Mouse (Mus musculus): Measurements from ENCODE around the gene Tsc22d4. TPM values are rescaled to one million over a fixed set of nuclear protein-coding genes. Genes with fewer than 3 reads are reported as not detected.

Gene Tsc22d4
- polyA plus RNA-seq, 1 experiment: 32.4 TPM

GRCm38 (mm10) chr5:137788946-137789531 lies 43.5 kb downstream of the Tsc22d4 start:
- Histone ChIP-seq H3K4me3 (ENCODE audit: insufficient read depth, poor library complexity, severe bottlenecking) (no peak overlapping the region), H3K36me3 (ENCODE audit: control insufficient read depth, insufficient read depth) (peaks cover 12% of the 10 kb centered on the region), H3K79me3 (ENCODE audit: low read depth) (peaks cover 15% of the 10 kb centered on the region), H3K27me3 (ENCODE audit: control insufficient read depth, insufficient read depth, insufficient read length) (no peaks in the 10 kb centered on the region), H3ac (ENCODE audit: control insufficient read depth, insufficient read length, low read depth) (no peak overlapping the region), H3K79me2 (ENCODE audit: control insufficient read depth, insufficient read depth) (peaks cover 19% of the 10 kb centered on the region)
- TF ChIP-seq MYOD1 (IDR thresholded peaks at IDR 0.05; ENCODE audit: control insufficient read depth, insufficient read length, low read depth): no peak
- TF ChIP-seq MAX (IDR thresholded peaks at IDR 0.05): no peak
- no peak for TF ChIP-seq MYOG (IDR thresholded peaks at IDR 0.05; ENCODE audit: control insufficient read depth, extremely low read depth, insufficient read length)
- TF ChIP-seq CEBPB (IDR thresholded peaks at IDR 0.05; ENCODE audit: low read depth): no peak
- no peak for TF ChIP-seq FOSL1 (IDR thresholded peaks at IDR 0.05; ENCODE audit: insufficient read depth, low read length, poor library complexity, severe bottlenecking)
- TF ChIP-seq CTCF (IDR thresholded peaks at IDR 0.05; ENCODE audit: control insufficient read depth, insufficient read depth, insufficient read length): no peak
- no peak for TF ChIP-seq USF1 (IDR thresholded peaks at IDR 0.05; ENCODE audit: low read depth)

- Histone ChIP-seq H3K36me3 (ENCODE audit: control insufficient read depth, insufficient read depth) (no peaks in the 10 kb centered on the region), H3K79me2 (ENCODE audit: control insufficient read depth, insufficient read depth) (no peaks in the 10 kb centered on the region), H3K4me3 (ENCODE audit: insufficient read depth, poor library complexity, severe bottlenecking) (no peak overlapping the region), H3K27me3 (ENCODE audit: control insufficient read depth, insufficient read depth, insufficient read length) (no peaks in the 10 kb centered on the region), H3K79me3 (ENCODE audit: low read depth) (no peaks in the 10 kb centered on the region), H3ac (ENCODE audit: control insufficient read depth, insufficient read length, low read depth) (no peak overlapping the region)
- TF ChIP-seq CEBPB (IDR thresholded peaks at IDR 0.05; ENCODE audit: low read depth) (no peak), FOSL1 (IDR thresholded peaks at IDR 0.05; ENCODE audit: insufficient read depth, low read length, poor library complexity, severe bottlenecking) (no peak), MYOG (IDR thresholded peaks at IDR 0.05; ENCODE audit: control insufficient read depth, extremely low read depth, insufficient read length) (no peak), CTCF (IDR thresholded peaks at IDR 0.05; ENCODE audit: control insufficient read depth, insufficient read depth, insufficient read length) (no peak), USF1 (IDR thresholded peaks at IDR 0.05; ENCODE audit: low read depth) (no peak)
These were observed 46.0 kb downstream of the Tsc22d4 start for GRCm38 (mm10) chr5:137791553-137791952.

- Histone ChIP-seq H3K79me3 (ENCODE audit: low read depth) (no peaks in the 10 kb centered on the region), H3K79me2 (ENCODE audit: control insufficient read depth, insufficient read depth) (no peaks in the 10 kb centered on the region)
These were observed 51.1 kb downstream of the Tsc22d4 start for GRCm38 (mm10) chr5:137796606-137797005.

GRCm38 (mm10) chr5:137800917-137801316 lies 55.4 kb downstream of the Tsc22d4 start:
- no peak overlapping the region for H3K4me3 ChIP-seq (ENCODE audit: insufficient read depth, poor library complexity, severe bottlenecking)
- no peaks in the 10 kb centered on the region for H3K79me2 ChIP-seq (ENCODE audit: control insufficient read depth, insufficient read depth)
- H3K79me3 ChIP-seq (ENCODE audit: low read depth): no peaks in the 10 kb centered on the region
- no peaks in the 10 kb centered on the region for H3K36me3 ChIP-seq (ENCODE audit: control insufficient read depth, insufficient read depth)
- no peak overlapping the region for H3ac ChIP-seq (ENCODE audit: control insufficient read depth, insufficient read length, low read depth)
- TF ChIP-seq CTCF (IDR thresholded peaks at IDR 0.05; ENCODE audit: control insufficient read depth, insufficient read depth, insufficient read length) (no peak), USF1 (IDR thresholded peaks at IDR 0.05; ENCODE audit: low read depth) (no peak), FOSL1 (IDR thresholded peaks at IDR 0.05; ENCODE audit: insufficient read depth, low read length, poor library complexity, severe bottlenecking) (no peak), MYOG (IDR thresholded peaks at IDR 0.05; ENCODE audit: control insufficient read depth, extremely low read depth, insufficient read length) (no peak)
- peaks cover 3% of the 10 kb centered on the region for H3K27me3 ChIP-seq (ENCODE audit: control insufficient read depth, insufficient read depth, insufficient read length)

More at GRCm38 (mm10) chr5:137796606-137797005, 51.1 kb downstream of the Tsc22d4 start:
- H3K27me3 ChIP-seq (ENCODE audit: control insufficient read depth, insufficient read depth, insufficient read length): peaks cover 3% of the 10 kb centered on the region
- no peak overlapping the region for H3K4me3 ChIP-seq (ENCODE audit: insufficient read depth, poor library complexity, severe bottlenecking)
- no peak for TF ChIP-seq CTCF (IDR thresholded peaks at IDR 0.05; ENCODE audit: control insufficient read depth, insufficient read depth, insufficient read length)
- TF ChIP-seq MYOD1 (IDR thresholded peaks at IDR 0.05; ENCODE audit: control insufficient read depth, insufficient read length, low read depth): no peak
- no peak overlapping the region for H3ac ChIP-seq (ENCODE audit: control insufficient read depth, insufficient read length, low read depth)
- H3K36me3 ChIP-seq (ENCODE audit: control insufficient read depth, insufficient read depth): no peaks in the 10 kb centered on the region

GRCm38 (mm10) chr5:137806158-137806557 lies 60.6 kb downstream of the Tsc22d4 start:
- Histone ChIP-seq H3K79me2 (ENCODE audit: control insufficient read depth, insufficient read depth) (no peaks in the 10 kb centered on the region), H3K36me3 (ENCODE audit: control insufficient read depth, insufficient read depth) (no peaks in the 10 kb centered on the region), H3K79me3 (ENCODE audit: low read depth) (no peaks in the 10 kb centered on the region), H3K4me3 (ENCODE audit: insufficient read depth, poor library complexity, severe bottlenecking) (no peak overlapping the region), H3K27me3 (ENCODE audit: control insufficient read depth, insufficient read depth, insufficient read length) (peaks cover 2% of the 10 kb centered on the region), H3ac (ENCODE audit: control insufficient read depth, insufficient read length, low read depth) (no peak overlapping the region)
- TF ChIP-seq MYOG (IDR thresholded peaks at IDR 0.05; ENCODE audit: control insufficient read depth, extremely low read depth, insufficient read length): no peak
- TF ChIP-seq MAX (IDR thresholded peaks at IDR 0.05): no peak
- TF ChIP-seq MYOD1 (IDR thresholded peaks at IDR 0.05; ENCODE audit: control insufficient read depth, insufficient read length, low read depth): no peak
- TF ChIP-seq FOSL1 (IDR thresholded peaks at IDR 0.05; ENCODE audit: insufficient read depth, low read length, poor library complexity, severe bottlenecking): no peak

- Histone ChIP-seq H3K79me2 (ENCODE audit: control insufficient read depth, insufficient read depth) (no peaks in the 10 kb centered on the region), H3K36me3 (ENCODE audit: control insufficient read depth, insufficient read depth) (no peaks in the 10 kb centered on the region)
- TF ChIP-seq USF1 (IDR thresholded peaks at IDR 0.05; ENCODE audit: low read depth) (no peak), CEBPB (IDR thresholded peaks at IDR 0.05; ENCODE audit: low read depth) (no peak), MAX (IDR thresholded peaks at IDR 0.05) (no peak), FOSL1 (IDR thresholded peaks at IDR 0.05; ENCODE audit: insufficient read depth, low read length, poor library complexity, severe bottlenecking) (no peak), MYOD1 (IDR thresholded peaks at IDR 0.05; ENCODE audit: control insufficient read depth, insufficient read length, low read depth) (no peak), MYOG (IDR thresholded peaks at IDR 0.05; ENCODE audit: control insufficient read depth, extremely low read depth, insufficient read length) (no peak), CTCF (IDR thresholded peaks at IDR 0.05; ENCODE audit: control insufficient read depth, insufficient read depth, insufficient read length) (no peak)
These were observed 62.8 kb downstream of the Tsc22d4 start for GRCm38 (mm10) chr5:137808316-137808715.

More at GRCm38 (mm10) chr5:137808316-137808715, 62.8 kb downstream of the Tsc22d4 start:
- H3ac ChIP-seq (ENCODE audit: control insufficient read depth, insufficient read length, low read depth): no peak overlapping the region
- H3K79me3 ChIP-seq (ENCODE audit: low read depth): no peaks in the 10 kb centered on the region
- H3K4me3 ChIP-seq (ENCODE audit: insufficient read depth, poor library complexity, severe bottlenecking): no peak overlapping the region
- no peaks in the 10 kb centered on the region for H3K27me3 ChIP-seq (ENCODE audit: control insufficient read depth, insufficient read depth, insufficient read length)

Data from C2C12 (cell line).